Mouse (Mus musculus) urinary bladder, postnatal 0 days (tissue): ENCODE results near the gene Foxb2. TPM values are rescaled to one million over a fixed set of nuclear protein-coding genes. Genes with fewer than 3 reads are reported as not detected.

ENCODE experiments used
- polyA plus RNA-seq: library from polyadenylated mRNA; unstranded; fragments of >200 nt; fragmentation: Nextera tagmentation; extraction: Ambion mirVana; gene quantifications from 2 replicates; pipeline ENCODE4 v1.2.1, GENCODE M21; 2015

Gene Foxb2
- polyA plus RNA-seq = not detected in 2 replicates

GRCm38 (mm10) chr19:16873221-16873861, at the start of gene Foxb2:
Gene Foxb2 (minus strand): TSS chr19:16873805.

Other genes starting within 250 kb of the Foxb2 start
- gene Vps13a, start 92.9 kb downstream of the Foxb2 start, polyA plus RNA-seq = 10.3 and 14.0 TPM in 2 replicates
- gene Prune2, start 82.3 kb upstream of the Foxb2 start, polyA plus RNA-seq = 16.4 and 17.2 TPM in 2 replicates